Comparison of ENCODE assay signal across 31 mouse cellular contexts in the genomic region with DNA sequence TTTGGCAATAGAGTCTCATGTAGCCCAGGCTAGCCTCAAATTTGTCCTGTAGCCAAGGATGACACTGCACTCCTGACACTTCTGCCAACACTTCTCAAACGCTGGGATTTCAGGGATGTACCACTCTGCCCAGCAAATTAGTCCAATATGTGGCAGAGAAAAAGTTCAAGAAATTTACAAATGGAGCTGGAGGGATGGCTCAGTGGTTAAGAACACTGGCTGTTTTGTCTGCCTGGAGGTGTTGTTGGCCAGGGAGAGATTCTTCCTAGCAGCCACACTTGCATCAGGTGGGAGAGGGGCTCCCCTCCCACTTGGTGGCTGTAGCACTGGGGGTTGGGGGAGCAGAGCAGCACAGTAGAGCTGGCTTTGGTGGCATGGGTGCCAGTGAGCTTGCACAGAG. TPM values are rescaled to one million over a fixed set of nuclear protein-coding genes. Genes with fewer than 3 reads are reported as not detected.
"Had no signal": no experiment of that assay in that cellular context is flagged by ENCODE, and none has a peak within 500 bp of the region (broad histone marks: within the 10 kb centered on the region; RNA-seq: fewer than 3 reads in every experiment).

No protein-coding gene starts in this region.

- H3K27ac ChIP-seq: heart, embryonic 13.5 days; heart, embryonic 15.5 days; hindbrain, embryonic 10.5 days; hindbrain, embryonic 12.5 days; hindbrain, embryonic 13.5 days; hindbrain, embryonic 14.5 days; hindbrain, embryonic 15.5 days; hindbrain, postnatal 0 days; intestine, embryonic 15.5 days; kidney, embryonic 15.5 days; kidney, postnatal 0 days; layer of hippocampus, adult 2 months; left cerebral cortex, adult 2 months had no signal

- H3K4me3 ChIP-seq: heart, embryonic 12.5 days; heart, embryonic 13.5 days; heart, embryonic 15.5 days; hindbrain, embryonic 10.5 days; hindbrain, embryonic 12.5 days; hindbrain, embryonic 13.5 days; hindbrain, embryonic 15.5 days; intestine, embryonic 15.5 days; kidney, embryonic 15.5 days; layer of hippocampus, adult 2 months; left cerebral cortex, adult 2 months had no signal

- DNase-seq: heart, postnatal 10 days; heart, postnatal 14 days; heart, postnatal 36 days; heart, postnatal 4 days; kidney, adult 11 months; kidney, adult 18-20 months; kidney, adult 2 months; kidney, adult 8-10 months; kidney, adult 9 months; kidney, postnatal 10 days; kidney, postnatal 14 days; kidney, postnatal 25 days; kidney, postnatal 36 days; kidney, postnatal 4 days; layer of hippocampus, adult 9-11 months; layer of hippocampus, postnatal 36 days had no signal

RNA-seq across cellular contexts. Expression of gene Ryr1, which starts 5.5 kb away (rescaled TPM):
- total RNA-seq: heart, postnatal 25 days had no signal
